Mouse (Mus musculus): ENCODE measurements around the gene Purb.

DNA sequence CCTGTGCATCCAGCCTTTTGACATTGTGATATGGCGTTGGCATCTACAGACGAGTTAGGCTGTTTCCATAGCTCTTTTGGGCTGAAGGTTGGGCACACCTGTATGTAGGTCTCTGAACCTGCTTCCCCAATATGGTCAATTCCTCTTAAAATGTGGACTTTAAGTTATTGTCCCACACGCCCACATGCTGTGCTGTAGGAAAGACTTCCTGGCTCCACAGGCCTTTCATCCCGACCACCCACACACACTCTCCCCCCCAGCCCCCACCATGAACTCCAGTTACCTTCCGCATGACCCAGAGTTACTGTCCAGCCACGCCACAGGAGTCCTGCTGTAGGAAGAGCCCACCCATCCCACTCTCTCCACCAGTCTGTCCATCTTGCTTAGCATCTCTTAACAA, 11.2 kb upstream of the Purb start:
- TF ChIP-seq EP300 (IDR thresholded peaks at IDR 0.05; ENCODE audit: insufficient read depth, low read depth, low read length) (peak; percentile 48; the same call in 1 of the 2 replicates), CTCF (IDR thresholded peaks at IDR 0.05; ENCODE audit: low read depth, low read length) (no peak)
